Mouse (Mus musculus): ENCODE measurements at regions not wholly inside any gene's neighbourhood (a gene's known extent, or its start where the extent isn't known, plus 50 kb on each side); places are given as distances from the start of the nearest gene placed in this dataset.

GRCm38 (mm10) chr9:88068322-88068721, 258.7 kb upstream of the Nt5e start:
- no peak for DNase-seq (ENCODE audit: low spot score in 2 of 2)

DNA sequence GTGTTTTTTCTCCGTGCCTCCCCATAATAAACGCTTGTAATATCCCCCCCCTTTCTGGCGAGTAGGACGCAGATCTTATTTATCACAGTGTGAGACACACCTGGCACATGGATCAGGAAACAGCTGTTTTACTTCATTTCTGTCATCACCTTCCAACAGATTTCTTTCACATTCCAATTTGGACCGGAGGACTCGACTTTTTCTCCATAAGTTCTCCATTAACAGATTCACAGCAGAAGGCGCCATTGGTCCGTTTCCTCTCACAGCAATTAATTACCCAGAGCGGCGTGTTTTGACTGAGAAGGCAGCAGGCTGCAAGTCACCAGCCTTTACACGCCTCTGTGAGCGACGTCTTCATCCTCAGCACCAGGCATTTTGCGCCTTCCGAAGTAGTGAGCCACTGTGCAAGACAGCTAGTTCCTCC, 258.1 kb upstream of the Nt5e start:
- no peak for DNase-seq (ENCODE audit: low spot score in 2 of 2)

DNA sequence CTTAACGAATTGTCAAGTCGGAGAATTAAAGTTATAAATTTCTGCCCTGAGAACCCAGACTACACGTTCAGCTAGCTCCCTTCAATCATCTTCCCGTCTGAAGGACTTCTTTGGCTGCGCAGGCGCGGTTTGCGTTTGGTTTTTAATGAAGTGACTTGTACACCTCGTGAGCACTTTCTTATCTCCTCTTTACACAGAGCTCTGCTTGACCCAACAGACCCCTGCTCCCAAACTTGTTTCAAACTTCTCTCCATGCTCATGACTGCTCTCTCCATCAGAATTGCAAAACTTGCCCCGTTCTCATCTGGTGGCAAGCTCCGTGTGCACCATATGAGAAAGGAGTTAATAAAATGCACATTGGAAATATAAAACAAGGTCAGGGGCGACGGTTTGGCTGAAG, 257.2 kb upstream of the Nt5e start:
- DNase-seq (ENCODE audit: low spot score in 2 of 2) = no peak

DNA sequence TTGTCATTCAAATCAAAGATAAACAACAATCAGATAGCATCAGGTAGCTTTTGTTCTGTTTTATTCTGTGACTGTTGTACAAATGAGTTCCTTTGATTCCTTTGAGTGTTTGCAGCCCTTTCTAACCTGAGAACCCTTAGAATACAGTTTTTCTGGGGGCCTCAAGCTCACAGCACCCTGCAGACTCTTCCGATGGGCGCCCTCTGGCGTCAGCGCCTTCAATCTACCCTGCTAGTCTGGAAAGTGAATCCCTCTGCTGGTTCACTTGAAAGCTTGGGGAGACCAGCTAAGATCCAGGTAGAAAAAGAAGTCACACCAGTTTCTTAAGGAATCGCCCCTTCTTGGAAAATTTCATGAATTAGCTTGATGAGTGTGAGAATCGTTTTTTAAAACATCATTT, 253.8 kb upstream of the Nt5e start:
- peak in 1 of 2 experiments; percentile 66 for DNase-seq (ENCODE audit: low spot score in 2 of 2)

DNA sequence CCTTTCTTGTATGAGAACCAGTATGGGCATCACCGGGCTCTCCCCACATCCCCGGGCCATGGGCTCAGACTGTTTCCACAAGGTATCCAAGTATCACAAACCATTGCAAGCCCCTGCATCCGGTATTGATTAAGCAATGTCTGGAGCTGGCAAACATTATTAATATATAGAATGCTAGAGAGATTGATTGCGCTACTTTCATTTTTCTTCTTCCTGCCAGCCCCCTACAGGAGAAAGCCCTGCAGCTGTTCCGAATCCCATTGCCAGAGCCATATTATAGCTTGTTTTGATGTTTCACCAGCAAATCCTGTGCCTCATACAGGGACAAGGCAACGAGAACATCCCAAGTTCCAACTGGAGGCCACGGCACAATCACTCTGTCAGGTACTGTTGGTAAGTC, 253.4 kb upstream of the Nt5e start:
- no peak for DNase-seq (ENCODE audit: low spot score in 2 of 2)

DNA sequence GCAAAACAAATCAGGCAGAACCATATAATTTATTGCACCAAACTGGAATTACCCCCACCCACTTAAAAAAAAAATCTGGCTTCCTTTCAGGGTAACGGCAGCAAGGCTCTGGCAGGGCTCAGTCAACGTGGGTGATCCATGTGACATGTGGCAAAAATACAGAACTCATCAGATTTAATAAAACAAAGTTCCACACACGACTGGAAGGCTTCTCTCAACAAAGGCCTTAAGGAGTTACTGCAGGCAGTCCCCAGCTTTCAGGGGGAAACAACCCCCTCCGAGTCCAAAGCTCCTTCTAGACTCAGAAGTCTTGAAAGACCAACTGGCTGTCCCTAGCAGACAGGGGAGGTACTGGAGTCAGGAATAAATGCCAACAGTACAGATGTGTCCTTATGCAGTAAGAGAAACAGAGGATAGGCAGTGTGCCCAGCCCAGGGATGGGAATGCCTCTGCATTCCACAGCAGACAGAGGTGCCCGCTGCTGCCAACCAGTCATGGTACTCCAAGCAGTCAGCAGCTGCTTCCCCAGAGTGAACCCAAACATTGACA, 244.0 kb upstream of the Nt5e start:
- DNase-seq (ENCODE audit: low spot score in 2 of 2) = no peak

DNA sequence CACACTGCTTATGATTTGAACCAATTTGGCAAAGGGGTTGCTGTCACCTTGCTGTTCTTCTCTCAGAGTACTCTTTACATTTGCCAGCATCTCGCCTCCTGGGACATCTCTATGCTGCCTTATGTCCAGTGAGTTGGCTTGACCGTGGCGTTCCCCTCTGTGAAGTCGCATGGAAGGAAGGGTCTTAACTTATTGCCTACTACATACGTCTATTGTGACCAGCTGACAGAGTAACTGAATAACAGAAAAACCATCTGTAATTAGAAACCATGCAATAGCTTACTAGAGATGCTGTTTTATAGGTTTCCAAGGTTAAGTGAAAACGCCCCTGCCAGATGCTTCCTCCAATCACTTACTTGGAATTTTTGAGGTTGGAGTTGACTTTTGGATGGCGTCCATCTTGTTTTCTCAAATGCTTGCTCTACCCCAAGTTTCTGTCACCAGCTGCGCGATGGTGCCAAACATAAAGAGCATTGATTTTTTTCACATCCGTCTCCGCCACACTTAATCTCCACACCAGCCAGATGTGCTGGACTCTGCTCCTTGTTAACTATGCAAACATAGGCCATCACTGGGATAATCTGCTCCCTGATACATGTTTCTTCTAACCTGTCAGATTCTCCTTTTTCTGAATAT, 241.7 kb upstream of the Nt5e start:
- DNase-seq (ENCODE audit: low spot score in 2 of 2) = no peak

GRCm38 (mm10) chr9:88085866-88086265, 241.1 kb upstream of the Nt5e start:
- no peak for DNase-seq (ENCODE audit: low spot score in 2 of 2)

DNA sequence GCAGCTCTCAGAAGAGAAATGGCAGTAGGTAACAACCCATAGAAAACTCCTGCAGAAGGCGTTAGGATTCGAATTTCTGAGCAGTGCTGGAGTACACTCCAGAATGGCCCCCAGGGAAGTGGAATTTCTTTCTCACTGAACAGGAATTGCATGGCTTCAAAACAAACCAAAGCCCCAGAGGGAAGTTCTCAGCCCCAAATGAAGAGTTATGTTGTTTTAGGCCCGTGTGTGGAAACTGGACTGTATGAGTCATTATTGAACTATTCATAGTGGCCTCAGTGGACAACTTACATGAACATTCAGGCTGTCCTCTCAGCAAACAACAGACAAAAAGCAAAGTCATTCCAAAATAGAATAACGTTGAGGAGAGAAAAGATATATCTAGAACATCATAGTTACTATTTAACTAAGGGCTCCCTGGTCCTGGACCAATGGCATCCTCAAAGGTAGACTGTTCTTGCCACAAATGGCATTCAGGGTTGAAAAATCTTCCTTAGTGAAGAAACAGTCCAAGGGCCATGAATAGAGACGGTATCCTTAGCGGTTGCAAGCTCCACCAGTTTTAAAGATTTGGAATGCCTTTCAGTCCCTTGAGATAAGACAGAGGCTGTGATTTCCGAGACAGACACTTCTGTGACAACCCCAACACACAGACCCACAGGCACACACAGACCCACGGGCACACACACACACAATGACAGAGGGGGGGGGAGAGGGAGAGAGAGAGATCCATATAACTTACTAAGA, 235.0 kb upstream of the Nt5e start:
- no peak for DNase-seq (ENCODE audit: low spot score in 2 of 2)

GRCm38 (mm10) chr9:88092561-88092960, 234.4 kb upstream of the Nt5e start:
- DNase-seq (ENCODE audit: low spot score in 2 of 2) = no peak

DNA sequence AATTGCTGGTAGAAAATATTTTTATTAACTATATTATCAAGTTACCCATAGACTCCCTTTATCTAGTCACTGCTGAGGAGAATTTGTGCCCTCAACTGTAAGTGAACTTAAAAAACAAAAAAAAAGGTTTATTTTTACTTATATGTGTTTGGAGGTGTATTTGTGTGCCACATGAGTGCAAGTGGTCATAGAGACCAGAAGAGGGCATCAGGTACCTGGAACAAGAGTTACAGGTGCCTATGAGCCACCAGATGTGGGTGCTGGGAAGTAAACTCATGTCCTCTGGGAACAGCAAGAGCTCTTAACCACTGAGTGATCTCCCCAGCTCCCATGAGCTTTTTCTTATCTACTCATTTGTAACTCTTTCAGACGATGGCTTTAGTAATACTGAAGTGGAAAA, 213.9 kb upstream of the Nt5e start:
- no peak for DNase-seq (ENCODE audit: low spot score in 2 of 2)

GRCm38 (mm10) chr9:88120536-88120935, 206.5 kb upstream of the Nt5e start:
- no peak for DNase-seq (ENCODE audit: low spot score in 2 of 2)

DNA sequence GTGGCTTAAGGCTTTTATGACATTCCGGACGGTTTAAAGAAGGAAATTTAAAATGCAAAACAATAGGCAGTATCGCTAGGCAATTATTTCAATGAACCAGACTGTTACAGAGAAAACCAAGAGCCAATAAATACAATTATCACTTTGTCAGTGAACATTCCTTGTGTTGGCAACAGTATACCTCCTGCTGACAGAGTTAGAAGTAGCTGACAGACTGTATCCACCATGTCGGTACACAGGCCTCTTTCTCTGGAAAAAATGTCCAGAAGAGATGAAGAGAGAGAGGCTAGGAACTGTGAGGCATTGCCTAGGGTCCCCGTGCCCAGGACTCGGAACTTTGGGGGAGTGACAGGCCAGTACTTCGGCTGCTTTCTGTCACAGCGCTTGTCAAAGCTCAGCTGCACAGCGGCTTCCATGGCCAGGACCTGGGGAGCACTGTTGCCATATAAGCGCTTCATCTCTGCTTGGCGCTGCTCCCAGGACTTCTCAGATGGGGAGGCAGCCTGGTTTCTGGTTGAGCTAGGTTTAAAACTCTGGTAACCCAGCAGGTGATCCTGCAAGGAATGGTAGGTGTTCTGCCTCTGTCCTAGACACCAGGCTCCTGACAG, 205.9 kb upstream of the Nt5e start:
- DNase-seq (ENCODE audit: low spot score in 2 of 2) = no peak

GRCm38 (mm10) chr9:88124322-88125005, 202.5 kb upstream of the Nt5e start:
- peak; percentile 6 to 26 for DNase-seq (ENCODE audit: low spot score in 2 of 2)

- DNase-seq (ENCODE audit: low spot score in 2 of 2) = no peak
Observed at GRCm38 (mm10) chr9:88163025-88163780, 163.8 kb upstream of the Nt5e start.

GRCm38 (mm10) chr9:88177575-88178254, 149.3 kb upstream of the Nt5e start:
- DNase-seq (ENCODE audit: low spot score in 2 of 2) = no peak

- DNase-seq (ENCODE audit: low spot score in 2 of 2) = no peak
Observed at GRCm38 (mm10) chr9:88181189-88181994, 145.6 kb upstream of the Nt5e start.

DNA sequence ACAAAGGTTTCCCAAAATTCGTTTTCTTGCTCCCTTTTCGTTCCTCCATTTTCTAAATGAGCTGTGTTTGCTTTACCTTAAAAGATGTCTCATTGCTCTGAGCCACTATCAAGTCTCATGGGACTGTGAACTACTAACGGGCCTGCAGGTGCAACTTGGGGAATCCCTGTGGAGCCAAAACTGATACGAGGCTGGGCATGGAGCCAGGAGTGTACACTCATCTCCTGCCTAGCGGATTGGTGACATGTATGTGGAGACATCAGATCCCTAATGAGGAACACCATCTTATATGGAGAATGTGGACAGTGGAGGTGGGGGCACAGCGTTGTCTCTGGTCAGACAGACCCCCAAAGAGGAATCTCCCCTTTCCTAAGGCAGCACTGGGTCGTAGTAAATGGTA, 119.6 kb upstream of the Nt5e start:
- no peak for DNase-seq (ENCODE audit: low spot score in 2 of 2)

DNA sequence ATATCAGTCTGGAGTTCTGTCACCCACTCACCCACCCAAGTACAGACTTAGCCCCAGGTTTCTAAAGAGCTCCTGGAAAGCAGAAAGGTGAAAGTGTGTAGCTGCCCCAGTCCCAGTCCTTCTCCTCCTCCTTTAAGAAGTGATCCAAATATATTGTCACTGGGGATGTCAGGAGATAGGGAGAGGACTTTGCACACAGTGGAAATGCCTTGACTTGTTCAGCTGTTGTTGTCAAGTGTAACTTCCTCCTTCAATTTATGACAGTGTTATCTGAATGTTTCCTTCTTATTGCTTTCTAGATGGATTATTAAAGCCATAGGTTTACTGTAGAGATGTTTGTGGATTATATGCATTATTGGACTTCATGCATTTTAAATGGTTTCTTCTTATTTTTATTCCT, 119.0 kb upstream of the Nt5e start:
- no peak for DNase-seq (ENCODE audit: low spot score in 2 of 2)

GRCm38 (mm10) chr9:88214758-88215157, 112.2 kb upstream of the Nt5e start:
- DNase-seq (ENCODE audit: low spot score in 2 of 2) = no peak

Data from layer of hippocampus, adult 8-10 months (tissue).